Mouse (Mus musculus) regulatory T cell (primary cell): Measurements from ENCODE around the gene Cry2.

ENCODE experiments used
- in situ Hi-C: fragments of 300-600 bp; cut with MboI, MseI; formaldehyde crosslinking; loops from one replicate; pipeline ENCODE4 v1.15.1; 2025; ENCODE audit warnings: high pct_unique_total_duplicates

Cry2 gene

DNA sequence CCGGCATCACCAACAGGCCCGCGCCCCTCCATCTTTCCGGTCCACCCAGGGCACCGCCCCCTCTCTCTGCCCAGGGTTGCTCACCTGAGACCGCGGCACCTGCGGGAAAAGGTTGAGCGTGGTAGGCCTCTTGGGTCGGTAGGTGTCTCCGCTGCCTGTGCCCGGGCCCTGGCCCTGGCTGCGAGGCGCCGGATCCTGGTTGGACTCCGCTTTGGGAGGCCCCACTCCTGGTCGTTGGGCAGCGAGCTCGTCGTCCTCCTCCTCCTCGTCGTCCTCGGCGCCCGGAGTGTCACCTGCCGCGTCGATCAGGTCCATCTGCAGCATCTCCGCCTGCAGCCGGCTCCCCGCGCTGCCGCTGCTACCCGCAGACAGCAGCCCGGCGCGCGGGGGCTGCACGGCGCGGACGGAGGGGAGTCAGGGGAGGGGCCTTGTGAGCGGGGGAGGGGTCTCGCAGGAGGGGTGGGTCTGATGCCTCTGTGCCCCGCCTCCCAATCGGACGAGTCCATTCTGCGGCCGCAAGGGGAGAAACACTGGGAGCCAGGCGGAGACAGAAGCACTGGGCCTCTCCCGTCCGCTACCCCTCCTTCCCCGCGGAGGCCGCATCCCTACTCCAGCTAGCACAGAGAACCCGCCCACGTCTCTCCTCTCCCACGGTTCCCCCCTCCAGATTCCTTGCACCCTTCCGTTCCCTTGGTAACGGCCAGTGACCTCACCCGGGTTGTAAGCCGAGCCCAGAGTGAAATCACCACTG lies 44.8 kb downstream of the Cry2 start:
- in situ Hi-C loops: no loop called here

DNA sequence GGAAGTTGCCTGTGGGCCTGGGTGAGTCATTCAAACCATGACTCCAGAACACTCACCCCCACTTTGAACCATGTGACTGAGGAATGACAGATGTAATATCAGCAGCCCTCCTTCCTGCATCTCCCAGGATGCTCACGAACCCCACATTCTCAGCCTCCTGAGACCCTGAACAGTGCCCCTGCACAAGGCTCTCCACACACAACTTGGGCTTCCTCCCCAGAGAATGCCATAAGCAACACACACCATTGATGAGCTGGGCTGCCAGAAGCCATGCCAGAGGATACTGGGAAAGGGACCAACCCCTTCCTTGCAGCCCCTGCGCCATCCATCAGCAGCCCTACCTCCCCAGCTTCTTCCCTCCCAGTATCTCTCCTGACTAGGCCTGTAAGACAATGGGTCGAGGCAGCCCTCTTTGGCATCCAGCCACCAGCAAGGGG lies 45.7 kb downstream of the Cry2 start:
- in situ Hi-C loops: no loop called here

DNA sequence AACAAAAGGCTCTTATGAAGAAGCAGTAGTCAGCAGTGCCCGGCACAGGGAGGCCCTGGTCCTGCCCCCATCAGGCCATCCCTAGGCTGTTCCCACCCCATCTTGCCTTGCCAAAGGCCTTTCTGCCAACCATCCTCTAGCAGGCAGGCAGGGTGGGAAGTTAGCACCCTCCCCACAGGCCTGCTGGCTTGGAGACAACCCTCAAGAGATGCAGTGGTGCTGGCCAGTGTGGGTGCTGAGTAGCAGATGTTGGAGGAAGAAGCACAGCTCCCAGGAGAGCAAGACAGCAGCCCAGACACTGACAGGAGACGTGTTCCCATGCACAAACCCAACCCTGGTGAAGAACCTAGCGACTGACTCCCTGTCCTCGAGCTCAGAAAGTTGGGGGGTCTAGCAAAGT lies 46.2 kb downstream of the Cry2 start:
- in situ Hi-C loops: no loop called here

DNA sequence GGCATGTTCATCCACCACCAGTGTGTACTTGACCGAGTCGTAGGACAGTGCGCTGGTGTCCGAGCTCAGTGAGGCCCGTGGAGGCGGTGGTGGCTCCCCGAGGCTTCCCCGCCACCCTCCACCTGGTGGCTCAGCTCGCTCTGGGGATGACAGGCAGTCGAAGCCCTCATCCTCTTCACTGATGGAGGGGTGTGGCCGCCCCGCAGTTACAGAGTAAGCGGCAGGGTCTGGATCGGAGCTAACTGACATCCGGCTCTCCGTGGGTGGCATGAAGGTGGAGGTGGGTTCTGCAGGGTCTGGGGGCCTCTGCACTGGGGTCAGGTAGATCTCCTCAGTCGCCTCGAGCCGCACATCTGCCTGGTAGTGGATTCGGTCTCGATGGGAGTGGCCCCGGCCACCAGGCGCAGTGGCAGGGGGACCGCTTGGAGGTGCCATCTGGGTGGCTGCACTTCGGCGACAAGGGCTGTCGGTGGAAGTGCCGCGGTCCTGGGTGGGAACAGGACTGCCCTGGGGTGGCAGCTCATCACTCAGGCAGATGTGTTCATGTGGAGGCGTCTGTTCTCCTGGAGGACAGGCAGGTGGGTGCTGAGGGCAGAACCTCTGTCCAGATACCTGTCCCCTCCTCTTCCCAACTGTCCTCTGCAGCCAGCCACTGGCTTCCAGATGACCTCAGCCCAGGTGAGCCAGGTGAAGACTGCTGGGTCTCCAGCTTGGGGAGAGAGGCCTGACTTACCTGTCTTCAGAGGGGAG lies 46.8 kb downstream of the Cry2 start:
- in situ Hi-C loops: no loop called here

DNA sequence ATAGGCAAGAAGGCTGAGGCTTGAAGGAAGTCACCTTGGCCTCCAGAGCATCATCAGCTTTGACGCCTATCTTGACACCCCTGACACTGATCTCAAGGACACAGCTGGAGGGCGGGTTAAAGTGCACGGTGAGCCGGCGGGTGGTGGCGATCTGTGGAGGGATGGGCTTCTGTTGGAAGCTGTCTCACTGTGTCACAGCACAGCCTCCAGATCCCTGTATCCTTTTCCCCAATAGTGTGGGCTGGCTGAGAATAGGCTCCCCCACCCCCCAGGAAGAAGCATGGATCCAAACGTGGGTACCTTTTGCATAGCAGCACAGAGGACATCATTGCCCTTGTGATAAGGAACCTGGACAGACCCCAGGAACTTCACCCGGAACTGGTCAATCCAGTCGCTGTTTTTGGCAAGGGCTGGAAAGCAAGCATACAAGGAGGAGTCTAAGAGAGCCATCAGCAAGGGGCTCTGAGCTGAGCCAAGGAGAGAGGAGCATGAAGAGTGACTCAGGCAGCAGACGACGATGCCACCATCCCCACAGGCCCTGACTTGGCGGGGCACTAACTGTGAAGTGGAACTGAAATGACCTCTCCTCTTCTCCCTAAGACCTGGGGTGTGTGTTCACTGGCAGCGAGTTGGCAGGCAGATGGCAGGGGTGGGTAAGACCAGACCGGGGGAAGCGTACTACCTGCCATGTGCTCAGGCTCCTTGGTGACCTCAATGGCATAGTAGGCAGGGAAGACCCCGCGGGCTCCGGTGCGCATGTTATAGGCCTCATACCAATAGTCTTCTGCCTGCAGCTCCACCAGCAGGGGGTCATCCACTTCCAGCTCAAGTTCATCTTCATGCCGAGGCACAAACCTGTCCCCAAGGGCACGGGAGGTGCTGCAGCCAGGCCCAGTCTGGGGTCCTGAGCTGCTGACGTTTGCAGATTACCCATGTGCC lies 48.5 kb downstream of the Cry2 start:
- in situ Hi-C loops: no loop called here

DNA sequence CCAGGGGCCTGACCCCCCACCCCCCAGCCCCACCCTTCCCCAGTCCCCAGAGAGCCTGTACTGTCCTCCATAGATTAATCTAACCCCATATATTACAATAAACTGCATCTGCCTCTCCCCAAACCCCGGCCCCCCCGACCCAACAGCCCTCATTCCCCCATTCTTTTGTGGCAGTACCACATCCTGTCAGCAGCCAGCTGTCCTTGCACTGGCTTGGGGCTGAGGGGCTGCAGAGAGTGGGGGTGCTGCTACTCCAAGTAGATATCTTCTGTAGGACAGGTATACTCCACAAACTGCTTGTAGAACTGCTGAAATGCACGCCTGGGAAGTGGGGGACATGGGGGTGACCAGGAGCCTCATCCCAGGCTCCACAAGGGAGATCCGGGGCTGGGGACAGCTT lies 49.7 kb downstream of the Cry2 start:
- in situ Hi-C loops: no loop called here

DNA sequence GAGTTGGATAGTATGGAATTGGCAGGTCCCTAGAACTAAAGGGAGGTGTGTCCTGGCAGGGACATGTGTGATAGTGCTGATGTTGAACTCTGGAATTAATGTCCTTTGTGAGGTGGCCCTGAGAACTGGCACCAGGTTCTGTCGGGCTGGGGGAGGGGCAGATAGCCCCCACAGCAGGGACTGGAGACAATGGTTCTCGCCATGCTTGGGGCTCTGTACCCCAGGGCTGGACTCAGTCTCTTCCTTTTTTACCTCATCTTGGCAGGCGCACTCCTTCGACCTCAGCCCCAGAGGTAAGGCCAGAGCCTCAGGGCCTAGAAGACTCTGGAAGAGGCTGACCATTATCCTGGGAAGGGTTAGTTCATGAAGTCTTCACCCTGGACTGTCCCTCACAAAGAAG lies 51.1 kb downstream of the Cry2 start:
- in situ Hi-C loops: no loop called here

DNA sequence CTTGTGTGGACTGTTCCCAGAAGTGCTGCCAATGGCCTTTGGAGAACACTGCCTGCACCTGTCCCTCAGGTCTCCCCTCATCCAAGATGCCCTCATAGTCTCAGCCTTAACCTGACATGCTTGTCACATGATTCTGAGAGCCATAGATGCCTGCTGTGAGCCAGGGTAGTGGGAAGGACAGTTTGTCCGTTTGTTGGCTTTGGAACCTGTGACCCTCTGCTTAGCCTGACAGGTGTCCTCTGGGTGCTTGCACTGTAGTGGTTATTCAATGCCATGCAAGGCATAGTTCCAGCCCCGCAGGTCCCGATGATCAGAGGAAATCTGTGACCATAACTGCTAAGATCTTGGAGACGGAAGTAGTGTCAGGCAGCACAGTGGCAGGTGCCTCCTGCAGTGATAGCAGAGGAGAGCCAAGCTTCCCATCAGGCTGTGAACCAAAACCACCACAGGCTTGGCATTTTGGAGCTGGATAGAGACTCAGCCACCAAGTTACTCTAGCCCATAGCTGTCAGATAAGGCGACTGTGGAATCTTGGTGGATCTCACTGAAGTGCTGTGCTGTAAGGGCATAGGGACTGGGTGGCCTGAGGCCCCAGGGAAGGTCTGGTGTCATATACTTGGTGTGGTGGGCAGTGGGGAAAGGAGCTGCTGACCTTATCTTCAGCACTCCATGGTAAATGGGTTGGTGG lies 51.8 kb downstream of the Cry2 start, which contains the start of gene 1700029I15Rik:
TSS of gene 1700029I15Rik (plus strand) at position 638 of the 688 bp plus-strand sequence.
- in situ Hi-C loops: no loop called here

DNA sequence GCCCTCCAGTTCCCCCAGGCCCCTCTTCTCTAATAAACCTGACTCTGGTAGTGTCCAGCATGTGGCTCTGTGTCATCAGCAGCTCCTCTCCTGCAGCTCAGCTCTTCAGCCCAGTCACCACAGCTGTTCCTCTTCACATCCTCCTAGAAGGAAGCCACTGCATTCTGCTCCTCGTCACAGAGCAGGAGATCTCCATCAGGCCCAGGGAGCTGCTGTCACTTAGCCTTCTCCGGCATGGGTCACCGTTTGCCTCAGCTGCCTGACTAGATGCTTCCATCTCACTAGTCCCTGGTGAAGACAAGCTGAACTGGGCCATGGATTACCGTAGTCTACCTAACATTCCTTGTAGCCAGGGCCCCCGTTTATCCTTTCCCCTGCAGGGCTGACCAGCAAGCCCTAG lies 52.7 kb downstream of the Cry2 start:
- in situ Hi-C loops: no loop called here

DNA sequence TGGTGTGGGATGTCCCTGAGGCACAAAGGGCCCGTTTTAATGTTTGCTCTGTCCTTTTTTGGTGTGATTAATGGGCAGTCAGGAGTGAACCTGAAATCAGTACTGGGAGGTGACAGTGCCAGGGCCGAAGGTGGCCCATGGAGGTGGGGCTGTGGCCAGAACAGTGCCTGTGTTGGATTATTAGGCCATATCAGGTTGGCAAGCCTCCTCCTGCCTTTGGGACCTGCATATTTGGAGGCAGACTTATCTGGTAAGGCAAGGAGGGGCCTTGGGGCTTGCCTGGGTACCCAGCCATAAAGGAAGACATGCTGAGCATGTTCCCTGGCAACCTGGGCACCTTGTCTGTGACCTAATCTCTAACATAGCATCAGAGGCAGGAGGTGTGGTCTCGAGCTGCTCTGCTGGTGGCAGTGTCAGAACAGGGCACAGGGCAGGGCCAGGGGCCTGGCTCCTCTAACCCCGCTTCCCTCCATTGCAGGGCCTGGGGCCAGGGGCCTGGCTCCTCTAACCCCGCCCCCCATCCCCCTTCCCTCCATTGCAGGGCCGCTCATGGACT lies 53.3 kb downstream of the Cry2 start:
- in situ Hi-C loops: no loop called here

DNA sequence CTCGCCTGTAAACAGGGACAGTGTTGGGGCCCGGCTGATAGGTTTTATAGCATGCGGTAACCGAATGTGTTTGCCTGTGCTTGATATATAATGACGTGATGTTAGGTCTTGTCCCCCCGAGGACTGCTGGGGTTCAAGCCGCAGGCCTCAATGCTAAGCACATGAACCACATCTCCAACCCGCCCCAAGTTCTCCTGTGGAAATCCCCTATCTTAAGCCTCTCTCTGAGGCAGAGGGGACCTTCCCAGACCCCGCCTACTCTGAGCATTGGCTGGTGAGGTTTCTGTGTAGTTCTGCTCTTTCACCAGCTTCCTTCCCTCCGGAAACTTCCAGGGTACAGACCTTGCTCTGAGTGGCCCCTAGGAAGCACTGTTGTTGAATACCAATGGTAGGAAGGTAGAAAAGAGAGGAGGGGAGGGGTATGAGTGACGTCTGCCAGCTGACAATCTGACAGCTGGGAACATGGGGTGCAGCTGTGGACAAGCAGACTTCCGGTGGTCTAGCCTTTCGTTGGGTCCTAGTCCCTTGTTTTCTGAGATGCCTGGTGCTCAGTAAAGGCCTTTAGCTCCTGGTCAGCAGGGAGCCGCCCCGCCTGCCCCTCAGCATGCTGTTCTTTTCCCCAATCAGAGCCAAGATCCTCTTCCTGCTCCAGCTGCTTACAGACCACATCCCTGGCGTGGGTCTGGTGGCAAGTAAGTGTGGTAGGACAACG lies 53.9 kb downstream of the Cry2 start:
- in situ Hi-C loops: loop anchor here (5.0 kb wide), 1 partner anchor 52 kb away; the partner anchor contains the start of gene Cry2

DNA sequence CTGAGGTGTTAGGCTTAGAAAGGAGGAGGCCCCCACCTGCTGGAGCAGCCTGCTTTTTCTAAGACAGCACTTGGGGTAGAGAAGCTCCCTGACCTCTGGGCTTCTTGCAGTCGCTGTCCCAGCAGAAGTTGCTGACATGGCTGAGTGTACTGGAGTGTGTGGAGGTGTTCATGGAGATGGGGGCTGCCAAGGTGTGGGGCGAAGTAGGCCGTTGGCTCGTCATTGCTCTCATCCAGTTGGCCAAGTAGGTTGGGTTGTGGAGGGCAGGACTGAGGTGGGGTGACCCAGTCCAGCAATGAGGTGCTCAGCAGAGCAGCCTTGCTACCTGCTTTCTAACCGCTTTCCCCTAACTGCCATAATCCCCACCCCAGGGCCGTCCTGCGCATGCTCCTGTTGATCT lies 56.5 kb downstream of the Cry2 start:
- in situ Hi-C loops: loop anchor here (5.0 kb wide), 1 partner anchor 55 kb away; the partner anchor contains the start of gene Cry2

DNA sequence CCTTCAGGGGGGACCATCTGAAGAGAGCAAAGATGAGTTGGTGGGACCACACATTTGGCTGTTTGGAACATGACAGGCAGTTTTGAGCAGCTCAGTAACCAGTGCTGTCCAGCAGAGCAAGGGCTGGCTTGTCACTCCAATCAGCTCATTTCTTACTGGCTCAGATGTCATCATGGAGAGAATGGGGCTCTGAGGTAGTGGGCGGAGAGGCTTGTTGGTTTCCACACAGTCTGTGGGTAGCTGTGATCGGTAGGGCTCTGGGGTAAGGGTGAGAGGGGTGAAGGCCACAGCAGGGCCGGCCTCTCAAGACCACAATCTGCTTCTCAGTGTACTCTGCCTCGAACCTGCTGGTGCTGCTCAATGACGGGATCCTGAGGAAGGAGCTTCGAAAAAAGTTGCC lies 57.5 kb downstream of the Cry2 start:
- in situ Hi-C loops: loop anchor here (5.0 kb wide), 1 partner anchor 56 kb away; the partner anchor contains the start of gene Cry2

DNA sequence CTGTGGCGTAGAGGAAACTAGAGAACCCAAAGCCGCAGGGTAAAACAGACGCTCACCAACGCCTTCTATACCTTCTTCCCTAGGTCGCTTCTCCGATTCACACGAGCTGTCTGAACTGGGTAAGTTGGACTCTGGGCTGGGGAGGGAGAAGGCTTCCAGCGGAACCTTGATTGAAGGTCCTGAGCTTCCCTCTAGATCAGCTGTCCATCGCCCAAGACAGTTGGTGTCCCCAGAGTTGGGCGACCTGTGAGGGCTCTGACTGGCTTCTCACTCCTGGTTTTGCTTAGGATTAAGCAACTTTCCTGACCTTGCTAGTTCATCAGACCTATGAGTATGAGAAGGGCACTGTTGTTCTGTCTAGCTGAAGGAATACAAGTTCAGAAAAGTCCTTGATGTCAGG lies 58.1 kb downstream of the Cry2 start:
- in situ Hi-C loops: loop anchor here (5.0 kb wide), 1 partner anchor 57 kb away; the partner anchor contains the start of gene Cry2

DNA sequence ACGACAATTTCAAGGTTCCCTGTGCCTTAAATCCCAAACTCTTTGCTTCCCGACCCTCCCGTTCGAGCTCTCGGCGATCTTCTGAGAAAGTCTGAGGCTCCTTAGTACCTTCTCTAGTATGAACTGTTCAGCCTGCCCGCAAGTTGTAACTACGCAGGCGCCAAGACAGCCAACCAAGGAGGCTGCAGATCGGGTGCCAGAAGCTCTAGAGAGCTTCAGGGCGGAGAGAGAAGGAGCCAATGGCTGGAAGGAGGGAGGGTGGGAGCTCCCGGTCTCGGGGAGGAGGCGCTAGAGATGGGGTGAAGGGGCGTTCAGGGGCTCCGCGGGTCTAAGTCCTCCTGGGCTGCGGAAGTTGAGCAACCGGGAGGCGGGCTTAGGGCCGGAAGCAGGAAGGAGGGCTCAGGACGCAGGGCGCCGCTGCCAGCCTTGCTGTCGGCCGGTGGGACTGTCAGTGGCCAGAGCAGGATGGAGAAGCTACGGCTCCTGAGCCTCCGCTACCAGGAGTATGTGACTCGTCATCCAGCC lies 58.7 kb downstream of the Cry2 start:
- in situ Hi-C loops: loop anchor here (5.0 kb wide), 1 partner anchor 57 kb away; the partner anchor contains the start of gene Cry2

DNA sequence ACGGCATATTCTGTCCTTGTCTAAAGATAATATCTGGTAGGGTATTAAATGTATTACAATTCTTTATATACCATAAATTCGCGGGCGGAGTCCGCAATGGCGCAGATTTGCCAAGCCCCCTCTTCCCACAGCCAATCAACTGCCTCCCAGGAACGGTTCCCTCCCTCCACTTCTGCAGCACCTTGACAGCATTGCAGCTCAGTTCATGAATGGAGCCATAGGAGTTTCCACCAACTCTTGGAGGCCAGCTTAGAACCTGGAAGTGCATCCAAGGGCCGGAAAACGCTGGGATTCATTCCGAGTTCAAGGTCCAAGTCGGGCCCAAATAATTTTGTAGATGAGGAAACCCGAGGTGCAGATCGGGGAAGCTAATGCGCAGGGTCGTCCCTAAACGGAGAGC lies 59.3 kb downstream of the Cry2 start, which contains the start of the genes Pex16 and Large2:
TSS of gene Pex16 (plus strand) at position 163 of the 400 bp plus-strand sequence.
TSS of gene Large2 (minus strand) at position 356 of the 400 bp plus-strand sequence.
- in situ Hi-C loops: no loop called here

DNA sequence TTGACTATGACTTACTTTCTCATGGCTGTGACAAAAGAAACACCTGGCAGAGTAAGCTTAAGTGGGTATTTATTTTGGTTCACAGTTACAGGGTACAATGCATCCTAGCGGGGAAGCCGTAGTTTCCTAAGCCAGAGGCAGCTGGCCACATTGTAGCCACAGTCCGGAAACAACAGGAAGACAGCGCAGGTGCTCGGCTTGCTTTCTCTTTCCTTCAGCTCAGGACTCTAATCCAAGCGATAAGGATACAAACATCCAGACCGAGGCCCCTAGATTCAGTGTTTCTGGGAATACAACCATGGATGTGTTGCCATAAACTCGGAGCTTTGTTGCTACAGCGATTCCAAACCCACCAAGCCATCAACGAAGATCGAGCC lies 60.4 kb downstream of the Cry2 start:
- in situ Hi-C loops: no loop called here

DNA sequence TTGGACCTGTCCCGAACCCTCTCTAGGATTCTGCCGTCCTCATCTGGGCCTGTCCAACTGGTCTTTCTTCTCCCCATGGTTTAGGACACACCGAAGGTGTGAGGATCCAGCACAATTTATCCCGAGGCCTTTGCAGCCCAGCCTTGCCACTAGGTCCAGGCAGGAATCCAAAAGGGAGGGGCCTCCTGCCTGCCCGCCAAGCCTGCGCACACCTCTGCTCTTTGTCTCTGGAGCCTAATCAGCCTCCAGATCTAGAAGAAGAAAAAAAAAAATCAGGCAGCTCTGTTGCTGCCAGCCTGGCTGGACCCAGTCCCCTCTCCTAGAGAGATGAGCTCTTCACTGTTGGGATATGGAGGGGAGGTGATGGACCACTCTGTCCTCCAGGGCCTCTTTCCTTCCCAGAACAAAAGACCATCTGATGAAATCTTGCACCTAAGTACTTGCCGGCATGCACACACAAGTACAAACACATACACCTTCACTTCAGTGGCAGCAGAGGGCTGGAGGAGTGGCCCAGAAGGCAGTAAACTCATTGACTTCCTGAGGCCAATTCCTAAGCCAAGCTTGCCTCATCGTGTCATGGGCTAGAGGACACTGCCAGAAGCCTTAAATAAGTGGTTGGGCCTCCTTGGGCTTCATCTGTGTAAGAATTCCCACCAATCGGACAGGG lies 60.9 kb downstream of the Cry2 start:
- in situ Hi-C loops: no loop called here
